Mouse (Mus musculus) heart, embryonic 16.5 days (tissue): ENCODE results near the gene Fam189b. TPM values are rescaled to one million over a fixed set of nuclear protein-coding genes. Genes with fewer than 3 reads are reported as not detected.
A peak's percentile ranks its signal among the peaks of the same experiment; 100 is the strongest.

ENCODE experiments used
- ATAC-seq: fragments of 200-750 bp; cut with Nextera tagmentation; replicated peaks from 2 replicates; pipeline ENCODE4 v1.8.0; 2017; ENCODE audit warnings: moderate number of reproducible peaks; ENCODE audit not compliant: insufficient read depth, low FRiP score; ENCODE audit errors: extremely low read depth
- H3K27ac ChIP-seq: fragments of 300-500 bp; sonication (generic); 2 replicates; pipeline ENCODE4 v1.5.1; 2014; ENCODE audit warnings: mild to moderate bottlenecking, low read length, control low read depth, moderate library complexity
- H3K27me3 ChIP-seq: fragments of 300-500 bp; sonication (generic); 2 replicates; pipeline ENCODE4 v1.6.1; 2014; ENCODE audit warnings: low read length, mixed read lengths; ENCODE audit not compliant: control insufficient read depth, insufficient read depth
- H3K36me3 ChIP-seq: fragments of 300-500 bp; sonication (generic); 2 replicates; pipeline ENCODE4 v1.6.1; 2014; ENCODE audit not compliant: control insufficient read depth, insufficient read depth
- H3K4me1 ChIP-seq: fragments of 300-500 bp; sonication (generic); 2 replicates; pipeline ENCODE4 v1.6.1; 2014; ENCODE audit warnings: low read length, mixed read lengths; ENCODE audit not compliant: control insufficient read depth, insufficient read depth
- H3K4me2 ChIP-seq: fragments of 300-500 bp; sonication (generic); 2 replicates; pipeline ENCODE4 v1.6.1; 2014; ENCODE audit warnings: low read depth, mild to moderate bottlenecking, control low read depth, low read length
- H3K4me3 ChIP-seq: fragments of 300-500 bp; sonication (generic); 2 replicates; pipeline ENCODE4 v1.5.1; 2014; ENCODE audit warnings: mild to moderate bottlenecking, control low read depth, low read length
- H3K9ac ChIP-seq: fragments of 300-500 bp; sonication (generic); 2 replicates; pipeline ENCODE4 v1.6.1; 2014; ENCODE audit warnings: low read length, control low read depth
- H3K9me3 ChIP-seq: fragments of 300-500 bp; sonication (generic); replicated peaks from 2 replicates; pipeline ENCODE4 v1.6.1; 2016; ENCODE audit warnings: low read length; ENCODE audit not compliant: control insufficient read depth
- WGBS: fragments of 180-500 bp; shearing (Covaris S2); extraction: QIAGEN DNeasy Blood & Tissue Kit; methylation state at CpG from one replicate; pipeline ENCODE4 v1.1.7; 2014; 5-methylcytosine and 5-hydroxymethylcytosine counted together
- polyA plus RNA-seq: library from polyadenylated mRNA; unstranded; fragments of >200 nt; fragmentation: Nextera tagmentation; extraction: Ambion mirVana; gene quantifications from 2 replicates; pipeline ENCODE4 v1.2.1, GENCODE M21; 2015

Fam189b gene
- 17.7 TPM in 2 replicates for polyA plus RNA-seq

DNA sequence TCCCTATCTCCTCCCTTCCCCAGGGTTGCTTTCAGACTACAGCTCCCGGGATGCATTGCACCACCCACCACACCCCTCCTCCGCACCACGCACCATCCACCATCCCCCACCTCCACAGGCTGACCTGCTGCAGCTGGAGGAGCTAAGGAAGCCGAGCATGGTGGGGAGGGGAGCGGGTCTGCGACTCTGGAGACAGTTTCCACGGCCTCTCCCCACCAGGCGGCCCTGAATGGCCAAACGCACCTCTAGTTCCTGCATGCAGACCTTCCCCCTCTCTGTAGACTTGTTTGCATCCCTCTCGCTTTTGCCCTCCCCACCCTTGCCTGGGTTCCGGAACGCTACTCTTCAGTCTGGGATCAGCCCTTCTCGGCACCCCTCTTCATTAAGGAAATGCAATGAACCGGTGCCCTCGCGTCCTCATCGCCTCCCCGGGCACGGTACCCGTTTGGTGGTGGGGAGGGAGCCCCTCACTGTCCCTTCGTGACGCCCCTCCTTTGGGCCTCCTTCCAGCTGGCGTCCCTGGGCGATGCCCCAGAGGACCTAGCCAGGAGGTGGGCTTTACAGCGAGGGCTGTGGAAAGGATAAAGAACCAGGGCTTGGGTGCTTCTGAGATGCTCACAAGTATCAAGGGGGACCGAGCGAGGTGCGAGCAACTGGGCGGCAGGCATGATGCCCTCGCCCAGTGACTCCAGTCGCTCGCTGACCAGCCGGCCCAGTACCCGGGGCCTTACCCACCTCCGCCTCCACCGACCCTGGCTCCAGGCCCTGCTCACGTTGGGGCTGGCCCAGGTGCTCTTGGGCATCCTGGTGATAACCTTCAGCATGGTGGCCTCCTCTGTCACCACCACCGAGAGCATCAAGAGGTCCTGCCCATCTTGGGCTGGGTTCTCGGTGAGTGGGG, at the start of gene Fam189b:
Gene Fam189b, plus strand, starts transcription at position 86 of the 901 bp plus-strand sequence.
- H3K4me1 ChIP-seq = peaks cover 22% of the 10 kb centered on the region
- peak; percentile 93 for ATAC-seq
- no peaks in the 10 kb centered on the region for H3K9me3 ChIP-seq
- peak within 1 kb of the TSS; percentile 85 for H3K4me3 ChIP-seq
- no peaks in the 10 kb centered on the region for H3K27me3 ChIP-seq
- peak within 1 kb of the TSS; percentile 90 for H3K9ac ChIP-seq
- H3K36me3 ChIP-seq = peaks cover 27% of the 10 kb centered on the region; the same call in 1 of the 2 replicates
- peak within 1 kb of the TSS; percentile 76 for H3K27ac ChIP-seq
- H3K4me2 ChIP-seq = peak within 1 kb of the TSS; percentile 99
- 5% methylated on average over 39 of the region's 39 CpGs for WGBS

DNA sequence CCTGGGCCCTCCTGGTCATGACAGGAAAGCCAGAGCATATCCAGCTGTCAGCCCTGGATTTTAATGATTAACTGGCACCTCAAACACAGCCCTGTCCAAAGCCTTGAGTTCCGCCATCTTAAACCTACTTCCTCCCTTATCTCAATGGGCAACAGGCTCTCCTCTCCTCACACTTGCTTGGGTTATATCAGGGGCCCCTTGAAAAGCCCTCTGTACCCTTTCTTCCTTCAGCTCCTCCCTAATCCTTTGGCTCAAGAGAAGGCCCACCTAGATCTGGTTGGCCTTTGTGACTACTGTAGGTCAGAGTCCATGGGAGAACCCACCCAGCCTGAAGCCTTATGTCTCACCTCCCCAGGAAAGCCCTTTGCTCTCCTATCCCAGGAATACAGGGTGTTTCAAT, 49.2 kb upstream of the Fam189b start:
- no peak overlapping the region for H3K27ac ChIP-seq
- WGBS = 45% methylated on average over 1 of the region's 1 CpGs

DNA sequence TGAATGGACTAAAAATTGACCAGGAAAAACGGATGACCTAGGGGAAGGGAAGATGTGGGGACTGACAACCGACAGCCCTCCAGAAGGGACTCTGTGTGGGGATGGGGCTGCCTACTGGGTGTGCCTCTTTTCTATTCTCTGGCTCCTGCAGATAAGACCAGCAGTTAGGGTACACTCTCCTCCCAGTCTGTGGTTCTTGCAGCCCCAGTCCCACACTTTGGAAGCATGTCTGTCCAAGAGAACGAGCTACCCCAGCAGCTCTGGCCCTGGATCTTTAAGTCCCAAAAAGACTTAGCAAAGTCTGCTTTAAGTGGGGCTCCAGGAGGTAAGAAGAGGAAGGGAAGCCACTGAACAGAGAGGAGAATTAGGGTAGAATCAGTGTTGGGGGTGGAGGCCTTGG, 47.0 kb upstream of the Fam189b start, which contains the start of gene Pklr:
Gene Pklr, plus strand, starts transcription at position 185 of the 400 bp plus-strand sequence.
- Histone ChIP-seq H3K27me3 (0 out of 2 replicates have a peak, but pooled peaks cover 4% of the 10 kb centered on the region), H3K9me3 (no peaks in the 10 kb centered on the region), H3K36me3 (no peaks in the 10 kb centered on the region), H3K4me1 (peaks cover 3% of the 10 kb centered on the region; the same call in 1 of the 2 replicates), H3K4me3 (no peak within 1 kb of the TSS), H3K27ac (no peak within 1 kb of the TSS), H3K4me2 (no peak within 1 kb of the TSS), H3K9ac (no peak within 1 kb of the TSS)
- WGBS = 52% methylated on average over 3 of the region's 3 CpGs
- ATAC-seq = no peak

More for the DNA sequence above, 49.2 kb upstream of the Fam189b start:
- no peak overlapping the region for H3K9ac ChIP-seq
- H3K9me3 ChIP-seq = no peaks in the 10 kb centered on the region
- H3K36me3 ChIP-seq = no peaks in the 10 kb centered on the region
- H3K4me2 ChIP-seq = no peak overlapping the region
- no peak for ATAC-seq
- H3K4me1 ChIP-seq = peaks cover 3% of the 10 kb centered on the region; the same call in 1 of the 2 replicates
- 0 out of 2 replicates have a peak, but pooled peaks cover 4% of the 10 kb centered on the region for H3K27me3 ChIP-seq
- H3K4me3 ChIP-seq = no peak overlapping the region

DNA sequence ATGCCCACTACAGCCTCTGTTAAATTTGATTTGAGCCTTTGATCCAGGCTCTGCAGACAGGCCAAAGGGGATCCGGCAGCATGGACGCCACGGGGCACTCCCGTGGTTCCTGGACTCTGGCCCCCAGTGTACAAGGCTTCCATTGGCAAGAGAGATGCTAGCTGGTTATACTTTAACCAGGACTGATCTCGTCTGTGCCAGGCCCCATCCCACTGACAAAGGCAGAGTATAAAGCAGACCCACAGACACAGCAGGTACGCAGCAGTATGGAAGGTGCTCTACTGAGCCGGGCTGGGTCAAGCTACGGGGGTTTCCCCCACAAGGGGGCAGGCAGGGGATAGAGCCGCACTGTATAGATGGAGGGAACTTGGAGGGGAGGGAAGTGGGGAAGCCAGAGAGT, 46.6 kb upstream of the Fam189b start:
- H3K4me2 ChIP-seq = no peak overlapping the region

DNA sequence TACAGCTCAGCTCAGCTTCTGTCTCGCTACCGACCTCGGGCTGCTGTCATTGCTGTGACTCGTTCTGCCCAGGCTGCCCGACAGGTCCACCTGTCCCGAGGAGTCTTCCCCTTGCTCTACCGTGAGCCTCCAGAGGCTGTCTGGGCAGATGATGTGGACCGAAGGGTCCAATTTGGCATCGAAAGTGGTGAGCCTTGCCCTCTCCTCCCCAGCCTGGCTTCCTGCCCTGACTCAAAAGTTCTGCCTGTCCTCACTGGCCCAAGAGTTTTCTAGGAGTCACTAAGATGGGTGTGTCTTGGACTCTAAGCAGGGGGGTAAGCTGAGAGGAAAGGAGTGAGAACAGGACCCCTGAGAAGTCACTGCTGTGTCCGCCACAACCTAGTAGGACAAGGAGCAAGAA, 38.1 kb upstream of the Fam189b start:
- H3K4me1 ChIP-seq = peaks cover 2% of the 10 kb centered on the region; the same call in 1 of the 2 replicates
- H3K27me3 ChIP-seq = peaks cover 48% of the 10 kb centered on the region
- no peak overlapping the region for H3K27ac ChIP-seq
- no peak overlapping the region for H3K9ac ChIP-seq
- no peaks in the 10 kb centered on the region for H3K36me3 ChIP-seq
- no peaks in the 10 kb centered on the region for H3K9me3 ChIP-seq
- no peak for ATAC-seq
- no peak overlapping the region for H3K4me2 ChIP-seq
- H3K4me3 ChIP-seq = no peak overlapping the region
- 72% methylated on average over 10 of the region's 10 CpGs for WGBS

More for the DNA sequence above, 46.6 kb upstream of the Fam189b start:
- Histone ChIP-seq H3K9ac (no peak overlapping the region), H3K27ac (no peak overlapping the region), H3K27me3 (0 out of 2 replicates have a peak, but pooled peaks cover 4% of the 10 kb centered on the region), H3K9me3 (no peaks in the 10 kb centered on the region), H3K4me3 (no peak overlapping the region), H3K4me1 (peaks cover 3% of the 10 kb centered on the region; the same call in 1 of the 2 replicates), H3K36me3 (no peaks in the 10 kb centered on the region)
- no peak for ATAC-seq
- WGBS = 39% methylated on average over 9 of the region's 9 CpGs

DNA sequence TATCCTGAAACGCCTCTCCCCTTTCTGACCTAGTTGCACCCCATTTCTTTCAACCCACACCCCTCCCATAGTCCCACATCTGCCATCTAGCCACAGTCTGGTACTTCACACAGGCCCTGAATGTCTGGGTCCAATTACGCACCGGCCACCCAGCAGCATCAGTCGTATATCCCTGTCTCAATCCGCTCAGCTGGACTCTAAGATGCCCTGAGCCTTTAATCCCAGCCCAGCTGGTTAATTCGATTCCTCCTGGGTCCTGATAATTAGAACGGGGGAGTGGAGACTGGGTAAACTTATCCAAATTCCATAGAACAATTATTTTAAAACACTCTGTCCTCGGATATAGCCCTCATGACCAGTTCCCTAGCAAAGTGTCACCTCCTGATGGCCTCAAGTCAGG, 37.4 kb upstream of the Fam189b start:
- H3K4me3 ChIP-seq = no peak overlapping the region
- H3K27me3 ChIP-seq = peaks cover 53% of the 10 kb centered on the region
- no peak overlapping the region for H3K27ac ChIP-seq
- no peak overlapping the region for H3K4me2 ChIP-seq
- no peaks in the 10 kb centered on the region for H3K9me3 ChIP-seq
- no peak for ATAC-seq
- no peaks in the 10 kb centered on the region for H3K36me3 ChIP-seq
- H3K4me1 ChIP-seq = peaks cover 2% of the 10 kb centered on the region; the same call in 1 of the 2 replicates
- no peak overlapping the region for H3K9ac ChIP-seq
- WGBS = 60% methylated on average over 8 of the region's 8 CpGs

DNA sequence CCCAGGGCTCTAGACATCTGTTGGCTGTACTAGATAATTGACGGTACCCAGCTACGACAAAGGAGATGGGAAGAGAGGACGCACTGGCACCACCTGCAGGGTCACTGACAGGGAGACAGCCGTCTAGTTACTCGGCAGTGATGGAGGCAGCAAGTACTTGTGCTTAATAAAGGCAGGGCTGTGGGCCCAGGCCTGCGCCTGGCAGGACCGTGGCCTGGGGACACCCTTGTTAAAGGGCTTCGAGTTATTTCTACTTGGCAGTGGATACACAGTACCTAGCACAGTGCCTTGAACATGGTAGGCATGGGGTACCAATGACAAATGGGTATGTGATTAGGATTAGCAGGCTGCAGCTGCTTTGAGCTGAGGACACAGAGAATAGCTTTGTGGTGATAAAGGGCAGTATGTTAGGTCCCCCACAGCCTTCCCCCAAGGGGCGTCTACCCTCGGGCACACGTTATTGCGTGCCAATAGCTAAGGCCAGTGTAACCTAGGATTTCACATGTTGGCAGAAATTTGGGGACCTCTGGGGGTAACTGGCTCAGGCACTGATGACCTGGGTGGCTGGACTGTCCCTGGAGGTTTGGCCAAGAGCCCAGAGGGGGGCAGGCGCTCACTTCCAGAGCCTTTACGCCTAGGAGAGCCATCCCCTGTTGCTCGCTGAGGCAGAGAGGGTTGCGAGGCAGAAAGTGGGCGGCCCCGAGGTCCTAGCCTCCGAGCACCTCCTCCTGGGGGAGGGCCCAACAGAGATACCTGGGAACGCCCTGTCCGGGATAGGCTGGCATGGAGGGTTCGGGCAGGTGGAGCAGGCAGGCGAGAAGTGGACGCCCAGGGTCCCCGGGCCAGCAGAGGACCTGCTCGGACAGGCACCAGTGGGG, 35.6 kb upstream of the Fam189b start:
- Histone ChIP-seq H3K9me3 (no peaks in the 10 kb centered on the region), H3K36me3 (no peaks in the 10 kb centered on the region), H3K4me2 (peak overlapping the region; percentile 50), H3K27me3 (peaks cover 60% of the 10 kb centered on the region), H3K9ac (no peak overlapping the region), H3K4me1 (peaks cover 2% of the 10 kb centered on the region; the same call in 1 of the 2 replicates), H3K4me3 (peak overlapping the region; percentile 34; the same call in 1 of the 2 replicates), H3K27ac (no peak overlapping the region)
- no peak for ATAC-seq
- WGBS = 19% methylated on average over 26 of the region's 26 CpGs

DNA sequence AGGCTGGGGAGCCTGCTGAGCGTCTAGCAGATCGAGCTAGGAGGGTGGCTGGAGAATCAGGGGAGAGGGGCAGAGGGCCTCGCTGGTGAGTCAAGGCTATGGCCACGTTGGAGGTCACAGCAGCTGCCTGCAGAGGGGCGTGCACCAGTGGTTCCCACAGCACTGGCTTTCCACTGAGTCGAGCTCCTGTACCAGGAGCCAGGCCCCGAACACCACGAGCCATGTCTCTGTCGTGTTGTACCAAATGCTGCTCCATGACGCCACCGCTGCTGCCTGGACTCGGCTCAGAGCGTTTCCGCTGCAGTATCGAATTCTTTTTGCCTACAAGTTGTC, 35.0 kb upstream of the Fam189b start:
- H3K4me2 ChIP-seq = peak overlapping the region; percentile 50
- no peak overlapping the region for H3K9ac ChIP-seq
- H3K4me3 ChIP-seq = peak overlapping the region; percentile 34; the same call in 1 of the 2 replicates
- H3K9me3 ChIP-seq = no peaks in the 10 kb centered on the region
- H3K36me3 ChIP-seq = no peaks in the 10 kb centered on the region
- 5% methylated on average over 15 of the region's 15 CpGs for WGBS
- peaks cover 2% of the 10 kb centered on the region; the same call in 1 of the 2 replicates for H3K4me1 ChIP-seq
- no peak overlapping the region for H3K27ac ChIP-seq
- ATAC-seq = no peak
- peaks cover 60% of the 10 kb centered on the region for H3K27me3 ChIP-seq
